Mouse (Mus musculus): ENCODE data around the gene Npas2. TPM values are rescaled to one million over a fixed set of nuclear protein-coding genes. Genes with fewer than 3 reads are reported as not detected.
A peak's percentile ranks its signal among the peaks of the same experiment; 100 is the strongest.

Npas2 gene
- polyA plus RNA-seq, 1 experiment: 4.5 TPM

GRCm38 (mm10) chr1:39362515-39362893, 169.0 kb downstream of the Npas2 start:
- no peak for DNase-seq
- TF ChIP-seq POLR2A (IDR thresholded peaks at IDR 0.05; ENCODE audit: low read depth, low read length): no peak
- no peak for TF ChIP-seq CTCF (conservative IDR thresholded peaks at IDR 0.05; ENCODE audit: insufficient read depth, insufficient read length, low read depth, low read length)
- no peaks in the 10 kb centered on the region; the same call in 1 of the 2 replicates for H3K4me1 ChIP-seq (ENCODE audit: control insufficient read depth, insufficient read depth, low read length)
- 63% methylated on average over 7 of the region's 7 CpGs for WGBS
- no peaks in the 10 kb centered on the region for H3K36me3 ChIP-seq (ENCODE audit: control insufficient read depth, insufficient read depth, low read length)
- H3K27me3 ChIP-seq (replicated peaks; ENCODE audit: control insufficient read depth, insufficient read depth, low read length): no peaks in the 10 kb centered on the region
- no peak overlapping the region for H3K4me3 ChIP-seq (ENCODE audit: insufficient read depth, low read depth, low read length)
- H3K27ac ChIP-seq (ENCODE audit: insufficient read depth, low read depth, low read length): no peak overlapping the region

GRCm38 (mm10) chr1:39365562-39365961, 172.0 kb downstream of the Npas2 start:
- WGBS: 95% methylated on average over 1 of the region's 1 CpGs
- no peak overlapping the region for H3K4me3 ChIP-seq (ENCODE audit: insufficient read depth, low read depth, low read length)
- peaks cover 3% of the 10 kb centered on the region; the same call in 1 of the 2 replicates for H3K36me3 ChIP-seq (ENCODE audit: control insufficient read depth, insufficient read depth, low read length)
- no peaks in the 10 kb centered on the region for H3K27me3 ChIP-seq (replicated peaks; ENCODE audit: control insufficient read depth, insufficient read depth, low read length)
- H3K27ac ChIP-seq (ENCODE audit: insufficient read depth, low read depth, low read length): no peak overlapping the region
- no peak for DNase-seq
- H3K4me1 ChIP-seq (ENCODE audit: control insufficient read depth, insufficient read depth, low read length): peaks cover 7% of the 10 kb centered on the region; the same call in 1 of the 2 replicates
- TF ChIP-seq CTCF (conservative IDR thresholded peaks at IDR 0.05; ENCODE audit: insufficient read depth, insufficient read length, low read depth, low read length) (no peak), POLR2A (IDR thresholded peaks at IDR 0.05; ENCODE audit: low read depth, low read length) (no peak)

GRCm38 (mm10) chr1:39367045-39367444, 173.5 kb downstream of the Npas2 start:
- Histone ChIP-seq H3K36me3 (ENCODE audit: control insufficient read depth, insufficient read depth, low read length) (peaks cover 5% of the 10 kb centered on the region; the same call in 1 of the 2 replicates), H3K4me1 (ENCODE audit: control insufficient read depth, insufficient read depth, low read length) (peaks cover 7% of the 10 kb centered on the region; the same call in 1 of the 2 replicates), H3K27me3 (replicated peaks; ENCODE audit: control insufficient read depth, insufficient read depth, low read length) (no peaks in the 10 kb centered on the region), H3K27ac (ENCODE audit: insufficient read depth, low read depth, low read length) (peak overlapping the region; percentile 64; the same call in 1 of the 2 replicates), H3K4me3 (ENCODE audit: insufficient read depth, low read depth, low read length) (peak overlapping the region; percentile 66)
- TF ChIP-seq CTCF (conservative IDR thresholded peaks at IDR 0.05; ENCODE audit: insufficient read depth, insufficient read length, low read depth, low read length) (no peak), POLR2A (IDR thresholded peaks at IDR 0.05; ENCODE audit: low read depth, low read length) (no peak)
- DNase-seq: no peak
- 29% methylated on average over 6 of the region's 6 CpGs for WGBS

GRCm38 (mm10) chr1:39367601-39368266, 174.2 kb downstream of the Npas2 start, which contains the start of gene Rpl31:
Gene Rpl31, plus strand, starts transcription at chr1:39367842.
- H3K4me1 ChIP-seq (ENCODE audit: control insufficient read depth, insufficient read depth, low read length): peaks cover 7% of the 10 kb centered on the region; the same call in 1 of the 2 replicates
- no peaks in the 10 kb centered on the region for H3K27me3 ChIP-seq (replicated peaks; ENCODE audit: control insufficient read depth, insufficient read depth, low read length)
- peak within 1 kb of the TSS; percentile 64 for H3K27ac ChIP-seq (ENCODE audit: insufficient read depth, low read depth, low read length)
- WGBS: under 1% methylated on average over 62 of the region's 62 CpGs
- peaks cover 7% of the 10 kb centered on the region; the same call in 1 of the 2 replicates for H3K36me3 ChIP-seq (ENCODE audit: control insufficient read depth, insufficient read depth, low read length)
- H3K4me3 ChIP-seq (ENCODE audit: insufficient read depth, low read depth, low read length): peak within 1 kb of the TSS; percentile 99
- DNase-seq: peak; percentile 99
- TF ChIP-seq CTCF (conservative IDR thresholded peaks at IDR 0.05; ENCODE audit: insufficient read depth, insufficient read length, low read depth, low read length) (no peak), POLR2A (IDR thresholded peaks at IDR 0.05; ENCODE audit: low read depth, low read length) (peak; percentile 12)

GRCm38 (mm10) chr1:39368267-39368841, 174.8 kb downstream of the Npas2 start:
- H3K36me3 ChIP-seq (ENCODE audit: control insufficient read depth, insufficient read depth, low read length): peaks cover 7% of the 10 kb centered on the region
- H3K4me1 ChIP-seq (ENCODE audit: control insufficient read depth, insufficient read depth, low read length): peaks cover 7% of the 10 kb centered on the region; the same call in 1 of the 2 replicates
- peak overlapping the region; percentile 53 for H3K27ac ChIP-seq (ENCODE audit: insufficient read depth, low read depth, low read length)
- peak; percentile 18 for DNase-seq
- WGBS: under 1% methylated on average over 34 of the region's 34 CpGs
- no peaks in the 10 kb centered on the region for H3K27me3 ChIP-seq (replicated peaks; ENCODE audit: control insufficient read depth, insufficient read depth, low read length)
- TF ChIP-seq POLR2A (IDR thresholded peaks at IDR 0.05; ENCODE audit: low read depth, low read length) (no peak), CTCF (conservative IDR thresholded peaks at IDR 0.05; ENCODE audit: insufficient read depth, insufficient read length, low read depth, low read length) (no peak)
- H3K4me3 ChIP-seq (ENCODE audit: insufficient read depth, low read depth, low read length): peak overlapping the region; percentile 99

- H3K4me3 ChIP-seq (ENCODE audit: insufficient read depth, low read depth, low read length): no peak overlapping the region
- 85% methylated on average over 6 of the region's 6 CpGs for WGBS
- no peaks in the 10 kb centered on the region for H3K27me3 ChIP-seq (replicated peaks; ENCODE audit: control insufficient read depth, insufficient read depth, low read length)
- no peak overlapping the region for H3K27ac ChIP-seq (ENCODE audit: insufficient read depth, low read depth, low read length)
- H3K4me1 ChIP-seq (ENCODE audit: control insufficient read depth, insufficient read depth, low read length): peaks cover 7% of the 10 kb centered on the region; the same call in 1 of the 2 replicates
- DNase-seq: no peak
- peaks cover 9% of the 10 kb centered on the region for H3K36me3 ChIP-seq (ENCODE audit: control insufficient read depth, insufficient read depth, low read length)
- TF ChIP-seq POLR2A (IDR thresholded peaks at IDR 0.05; ENCODE audit: low read depth, low read length) (no peak), CTCF (conservative IDR thresholded peaks at IDR 0.05; ENCODE audit: insufficient read depth, insufficient read length, low read depth, low read length) (no peak)
Measured at GRCm38 (mm10) chr1:39370431-39370830, 176.9 kb downstream of the Npas2 start.

- H3K4me3 ChIP-seq (ENCODE audit: insufficient read depth, low read depth, low read length): no peak overlapping the region
- peaks cover 7% of the 10 kb centered on the region; the same call in 1 of the 2 replicates for H3K4me1 ChIP-seq (ENCODE audit: control insufficient read depth, insufficient read depth, low read length)
- no peak for DNase-seq
- H3K27me3 ChIP-seq (replicated peaks; ENCODE audit: control insufficient read depth, insufficient read depth, low read length): no peaks in the 10 kb centered on the region
- TF ChIP-seq POLR2A (IDR thresholded peaks at IDR 0.05; ENCODE audit: low read depth, low read length) (no peak), CTCF (conservative IDR thresholded peaks at IDR 0.05; ENCODE audit: insufficient read depth, insufficient read length, low read depth, low read length) (no peak)
- H3K27ac ChIP-seq (ENCODE audit: insufficient read depth, low read depth, low read length): no peak overlapping the region
- 69% methylated on average over 8 of the region's 8 CpGs for WGBS
- peaks cover 9% of the 10 kb centered on the region for H3K36me3 ChIP-seq (ENCODE audit: control insufficient read depth, insufficient read depth, low read length)
Measured at GRCm38 (mm10) chr1:39372220-39372843, 178.8 kb downstream of the Npas2 start.

All from kidney, adult 2 months (tissue).